Mouse (Mus musculus) stomach, embryonic 15.5 days (tissue): ENCODE results near the gene Ldhd. TPM values are rescaled to one million over a fixed set of nuclear protein-coding genes. Genes with fewer than 3 reads are reported as not detected.

Experiments used
- ATAC-seq: fragments of 200-750 bp; cut with Nextera tagmentation; 2 replicates; pipeline ENCODE4 v1.8.0; 2017; ENCODE audit warnings: low read depth, moderate number of reproducible peaks, moderate TSS enrichment; ENCODE audit not compliant: insufficient read depth, low FRiP score
- H3K27ac ChIP-seq: fragments of 300-500 bp; sonication (generic); 2 replicates; pipeline ENCODE4 v1.5.1; 2015; ENCODE audit warnings: mild to moderate bottlenecking, inconsistent platforms
- H3K27me3 ChIP-seq: fragments of 300-500 bp; sonication (generic); replicated peaks from 2 replicates; pipeline ENCODE4 v1.6.1; 2015; ENCODE audit warnings: inconsistent platforms
- H3K36me3 ChIP-seq: fragments of 300-500 bp; sonication (generic); 2 replicates; pipeline ENCODE4 v1.6.1; 2015; ENCODE audit warnings: inconsistent platforms
- H3K4me1 ChIP-seq: fragments of 300-500 bp; sonication (generic); 2 replicates; pipeline ENCODE4 v1.6.1; 2015; ENCODE audit warnings: inconsistent platforms
- H3K4me2 ChIP-seq: fragments of 300-500 bp; sonication (generic); 2 replicates; pipeline ENCODE4 v1.6.1; 2015; ENCODE audit warnings: mild to moderate bottlenecking, inconsistent platforms
- H3K4me3 ChIP-seq: fragments of 300-500 bp; sonication (generic); replicated peaks from 2 replicates; pipeline ENCODE4 v1.5.1; 2015; ENCODE audit warnings: inconsistent platforms
- H3K9ac ChIP-seq: fragments of 300-500 bp; sonication (generic); 2 replicates; pipeline ENCODE4 v1.6.1; 2015; ENCODE audit warnings: inconsistent platforms
- H3K9me3 ChIP-seq: fragments of 300-500 bp; sonication (generic); 2 replicates; pipeline ENCODE4 v1.6.1; 2016; ENCODE audit warnings: inconsistent platforms
- WGBS: fragments of 180-500 bp; shearing (Covaris S2); methylation state at CpG from one replicate; pipeline ENCODE4 v1.1.7; 2015; 5-methylcytosine and 5-hydroxymethylcytosine counted together
- polyA plus RNA-seq: library from polyadenylated mRNA; unstranded; fragments of >200 nt; fragmentation: Nextera tagmentation; extraction: Ambion mirVana; gene quantifications from 2 replicates; pipeline ENCODE4 v1.2.1, GENCODE M21; 2015

Gene Ldhd
- polyA plus RNA-seq = 1.2 and 1.7 TPM in 2 replicates

GRCm38 (mm10) chr8:111630105-111630521 is at the start of gene Ldhd:
Ldhd (minus strand) TSS chr8:111630374.
- ATAC-seq = peak; percentile 68; the same call in 1 of the 2 replicates
- Histone ChIP-seq H3K4me1 (peaks cover 8% of the 10 kb centered on the region; the same call in 1 of the 2 replicates), H3K4me3 (peak within 1 kb of the TSS; percentile 37), H3K9ac (0 out of 2 replicates have a peak within 1 kb of the TSS, but pooled peaks have one; percentile 31), H3K27ac (no peak within 1 kb of the TSS), H3K36me3 (no peaks in the 10 kb centered on the region), H3K27me3 (no peaks in the 10 kb centered on the region), H3K4me2 (peak within 1 kb of the TSS; percentile 60), H3K9me3 (no peaks in the 10 kb centered on the region)
- 28% methylated on average over 13 of the region's 13 CpGs for WGBS

- no peaks in the 10 kb centered on the region for H3K4me1 ChIP-seq
- no peaks in the 10 kb centered on the region for H3K36me3 ChIP-seq
- H3K9ac ChIP-seq = no peak overlapping the region
- no peak for ATAC-seq
- H3K27me3 ChIP-seq = no peaks in the 10 kb centered on the region
- WGBS = 86% methylated on average over 7 of the region's 7 CpGs
- H3K4me3 ChIP-seq = no peak overlapping the region
- no peak overlapping the region for H3K27ac ChIP-seq
- H3K4me2 ChIP-seq = no peak overlapping the region
- H3K9me3 ChIP-seq = no peaks in the 10 kb centered on the region
These were observed 48.7 kb upstream of the Ldhd start for GRCm38 (mm10) chr8:111678848-111679247.

GRCm38 (mm10) chr8:111678111-111678510 is 47.9 kb upstream of the Ldhd start:
- Histone ChIP-seq H3K4me1 (no peaks in the 10 kb centered on the region), H3K27me3 (no peaks in the 10 kb centered on the region), H3K36me3 (no peaks in the 10 kb centered on the region), H3K9ac (no peak overlapping the region), H3K4me3 (no peak overlapping the region), H3K9me3 (no peaks in the 10 kb centered on the region), H3K4me2 (no peak overlapping the region), H3K27ac (no peak overlapping the region)
- peak; percentile 54; the same call in 1 of the 2 replicates for ATAC-seq
- WGBS = 26% methylated on average over 3 of the region's 3 CpGs

- no peak overlapping the region for H3K4me3 ChIP-seq
- WGBS = 78% methylated on average over 8 of the region's 8 CpGs
- no peaks in the 10 kb centered on the region for H3K27me3 ChIP-seq
- H3K27ac ChIP-seq = no peak overlapping the region
- H3K36me3 ChIP-seq = no peaks in the 10 kb centered on the region
- H3K4me2 ChIP-seq = no peak overlapping the region
- no peak overlapping the region for H3K9ac ChIP-seq
- no peaks in the 10 kb centered on the region for H3K9me3 ChIP-seq
- H3K4me1 ChIP-seq = no peaks in the 10 kb centered on the region
- no peak for ATAC-seq
These were observed 46.1 kb upstream of the Ldhd start for GRCm38 (mm10) chr8:111676237-111676636.

GRCm38 (mm10) chr8:111666751-111667150 is 36.6 kb upstream of the Ldhd start:
- WGBS = 72% methylated on average over 2 of the region's 2 CpGs
- Histone ChIP-seq H3K4me3 (no peak overlapping the region), H3K36me3 (peaks cover 15% of the 10 kb centered on the region), H3K4me1 (no peaks in the 10 kb centered on the region), H3K27ac (no peak overlapping the region), H3K27me3 (no peaks in the 10 kb centered on the region), H3K4me2 (no peak overlapping the region), H3K9me3 (no peaks in the 10 kb centered on the region), H3K9ac (no peak overlapping the region)
- no peak for ATAC-seq

GRCm38 (mm10) chr8:111662473-111662872 is 32.3 kb upstream of the Ldhd start:
- no peak overlapping the region for H3K9ac ChIP-seq
- WGBS = 92% methylated on average over 3 of the region's 3 CpGs
- H3K4me2 ChIP-seq = no peak overlapping the region
- peak; percentile 39; the same call in 1 of the 2 replicates for ATAC-seq
- no peaks in the 10 kb centered on the region for H3K27me3 ChIP-seq
- H3K36me3 ChIP-seq = 0 out of 2 replicates have a peak, but pooled peaks cover 4% of the 10 kb centered on the region
- H3K4me1 ChIP-seq = no peaks in the 10 kb centered on the region
- H3K4me3 ChIP-seq = no peak overlapping the region
- H3K27ac ChIP-seq = no peak overlapping the region
- no peaks in the 10 kb centered on the region for H3K9me3 ChIP-seq

GRCm38 (mm10) chr8:111658819-111659423 is 28.7 kb upstream of the Ldhd start:
- Histone ChIP-seq H3K4me2 (no peak overlapping the region), H3K4me3 (no peak overlapping the region), H3K9me3 (no peaks in the 10 kb centered on the region), H3K27me3 (no peaks in the 10 kb centered on the region), H3K4me1 (no peaks in the 10 kb centered on the region), H3K36me3 (0 out of 2 replicates have a peak, but pooled peaks cover 4% of the 10 kb centered on the region), H3K9ac (no peak overlapping the region), H3K27ac (no peak overlapping the region)
- WGBS = 77% methylated on average over 6 of the region's 6 CpGs
- ATAC-seq = no peak

- no peaks in the 10 kb centered on the region for H3K27me3 ChIP-seq
- H3K36me3 ChIP-seq = 0 out of 2 replicates have a peak, but pooled peaks cover 4% of the 10 kb centered on the region
- H3K9ac ChIP-seq = no peak overlapping the region
- ATAC-seq = no peak
- no peaks in the 10 kb centered on the region for H3K9me3 ChIP-seq
- H3K4me1 ChIP-seq = no peaks in the 10 kb centered on the region
- no peak overlapping the region for H3K4me2 ChIP-seq
- no peak overlapping the region for H3K27ac ChIP-seq
- no peak overlapping the region for H3K4me3 ChIP-seq
- WGBS = 61% methylated on average over 1 of the region's 1 CpGs
These were observed 27.2 kb upstream of the Ldhd start for GRCm38 (mm10) chr8:111657312-111657854.

- H3K27ac ChIP-seq = no peak overlapping the region
- no peak overlapping the region for H3K4me2 ChIP-seq
- no peaks in the 10 kb centered on the region for H3K27me3 ChIP-seq
- no peaks in the 10 kb centered on the region for H3K36me3 ChIP-seq
- H3K4me3 ChIP-seq = no peak overlapping the region
- H3K9ac ChIP-seq = no peak overlapping the region
- no peaks in the 10 kb centered on the region for H3K9me3 ChIP-seq
- WGBS = 92% methylated on average over 2 of the region's 2 CpGs
- no peak for ATAC-seq
- 0 out of 2 replicates have a peak, but pooled peaks cover 7% of the 10 kb centered on the region for H3K4me1 ChIP-seq
These were observed 23.4 kb upstream of the Ldhd start for GRCm38 (mm10) chr8:111653524-111653923.

GRCm38 (mm10) chr8:111650651-111651050 is 20.5 kb upstream of the Ldhd start:
- Histone ChIP-seq H3K36me3 (no peaks in the 10 kb centered on the region), H3K4me1 (0 out of 2 replicates have a peak, but pooled peaks cover 7% of the 10 kb centered on the region), H3K27me3 (no peaks in the 10 kb centered on the region), H3K9me3 (no peaks in the 10 kb centered on the region), H3K4me2 (no peak overlapping the region), H3K9ac (no peak overlapping the region), H3K27ac (no peak overlapping the region), H3K4me3 (no peak overlapping the region)
- 96% methylated on average over 3 of the region's 3 CpGs for WGBS
- ATAC-seq = no peak

GRCm38 (mm10) chr8:111648834-111649233 is 18.7 kb upstream of the Ldhd start:
- H3K27me3 ChIP-seq = no peaks in the 10 kb centered on the region
- H3K27ac ChIP-seq = no peak overlapping the region
- H3K36me3 ChIP-seq = no peaks in the 10 kb centered on the region
- 0 out of 2 replicates have a peak, but pooled peaks cover 7% of the 10 kb centered on the region for H3K4me1 ChIP-seq
- no peaks in the 10 kb centered on the region for H3K9me3 ChIP-seq
- H3K9ac ChIP-seq = no peak overlapping the region
- no peak overlapping the region for H3K4me3 ChIP-seq
- no peak overlapping the region for H3K4me2 ChIP-seq
- WGBS = 75% methylated on average over 2 of the region's 2 CpGs
- no peak for ATAC-seq

- Histone ChIP-seq H3K9me3 (no peaks in the 10 kb centered on the region), H3K4me2 (no peak overlapping the region), H3K4me1 (peaks cover 14% of the 10 kb centered on the region; the same call in 1 of the 2 replicates), H3K36me3 (no peaks in the 10 kb centered on the region), H3K4me3 (no peak overlapping the region), H3K27ac (no peak overlapping the region), H3K9ac (no peak overlapping the region), H3K27me3 (no peaks in the 10 kb centered on the region)
- no peak for ATAC-seq
- WGBS = 93% methylated on average over 8 of the region's 8 CpGs
These were observed 15.5 kb upstream of the Ldhd start for GRCm38 (mm10) chr8:111645715-111646114.
